Mouse (Mus musculus) layer of hippocampus, postnatal 25 days (tissue): Measurements from ENCODE around the gene Ip6k1. TPM values are rescaled to one million over a fixed set of nuclear protein-coding genes. Genes with fewer than 3 reads are reported as not detected.

Experiments used
- DNase-seq, 2 experiments: peaks; one replicate each; pipeline ENCODE4 v3.0.0; 2022; ENCODE audit warnings: mixed read lengths in 2 of 2, low spot score in 1 of 2; ENCODE audit errors: extremely low spot score in 1 of 2
- total RNA-seq, 2 experiments: library from RNA; stranded (reverse); gene quantifications; 2 replicates each; pipeline ENCODE4 v1.2.3; 2021

Ip6k1 gene
- total RNA-seq, 2 experiments from 2014 or later, result 220 to 228 TPM

- DNase-seq, result no peak
Measured at GRCm38 (mm10) chr9:108020741-108021140, 18.4 kb downstream of the Ip6k1 start.

GRCm38 (mm10) chr9:108023216-108023615 is 20.9 kb downstream of the Ip6k1 start:
- no peak for DNase-seq

DNA sequence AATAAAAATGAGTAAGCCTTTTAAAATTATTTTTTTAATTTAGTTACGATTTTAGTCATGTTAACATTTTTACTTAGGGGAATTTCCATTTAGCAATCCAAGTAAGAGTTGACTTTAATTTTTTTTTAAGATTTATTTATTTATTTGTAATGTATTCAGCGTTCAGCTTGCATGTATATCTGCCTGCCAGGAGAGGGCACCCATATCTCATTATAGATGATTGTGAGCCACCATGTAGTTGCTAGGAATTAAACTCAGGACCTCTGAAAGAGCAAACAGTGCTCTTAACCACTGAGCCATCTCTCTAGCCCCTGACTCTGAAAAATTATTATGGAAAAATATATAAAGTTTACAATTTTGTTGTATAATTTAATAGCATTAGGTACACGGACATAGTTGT is 24.3 kb downstream of the Ip6k1 start:
- DNase-seq, result no peak

- DNase-seq, result no peak
Measured at GRCm38 (mm10) chr9:108027867-108028266, 25.6 kb downstream of the Ip6k1 start.

DNA sequence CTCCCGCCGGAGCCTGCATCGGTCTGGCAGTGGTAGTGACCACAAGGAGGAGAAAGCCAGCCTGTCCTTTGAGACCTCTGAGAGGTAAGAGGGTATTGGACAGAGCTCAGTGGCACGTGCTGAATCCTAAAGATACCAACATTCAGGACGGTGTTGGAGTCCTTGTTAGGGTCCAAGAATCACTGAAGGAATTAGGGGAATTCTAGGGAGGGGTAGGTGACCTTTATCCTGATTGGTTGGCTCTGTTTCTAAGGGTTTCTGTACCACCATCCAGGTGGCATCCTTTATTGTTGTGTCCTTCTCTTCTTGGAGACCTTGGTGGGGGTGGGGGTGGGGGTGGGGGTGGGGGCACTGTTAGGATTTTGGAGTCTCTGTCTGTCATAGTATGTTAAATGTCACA is 29.8 kb downstream of the Ip6k1 start:
- DNase-seq, result no peak

- no peak for DNase-seq
Measured at GRCm38 (mm10) chr9:108035331-108036156, 33.2 kb downstream of the Ip6k1 start.

- no peak for DNase-seq
Measured at GRCm38 (mm10) chr9:108044751-108045492, 42.6 kb downstream of the Ip6k1 start.

DNA sequence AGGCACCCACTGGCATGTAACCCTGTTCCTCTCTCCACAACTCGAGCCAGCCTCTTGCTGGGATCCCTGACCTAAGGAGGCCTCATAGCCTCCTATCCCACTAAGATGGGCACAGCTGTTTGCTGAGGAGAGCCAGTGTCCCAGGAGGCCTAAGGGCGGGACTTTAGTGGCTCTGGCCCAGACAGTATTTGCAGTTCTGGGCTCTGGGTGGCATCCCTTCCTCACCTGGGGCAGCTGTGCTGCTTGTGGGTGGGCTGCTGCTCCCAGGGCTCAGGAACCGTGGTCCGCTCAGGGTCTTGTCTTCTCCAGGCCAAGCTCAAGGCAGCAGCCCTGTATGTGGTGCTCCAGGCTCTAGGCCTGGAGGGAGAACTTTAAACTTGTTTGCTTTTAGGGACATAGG is 44.3 kb downstream of the Ip6k1 start:
- DNase-seq, result no peak

DNA sequence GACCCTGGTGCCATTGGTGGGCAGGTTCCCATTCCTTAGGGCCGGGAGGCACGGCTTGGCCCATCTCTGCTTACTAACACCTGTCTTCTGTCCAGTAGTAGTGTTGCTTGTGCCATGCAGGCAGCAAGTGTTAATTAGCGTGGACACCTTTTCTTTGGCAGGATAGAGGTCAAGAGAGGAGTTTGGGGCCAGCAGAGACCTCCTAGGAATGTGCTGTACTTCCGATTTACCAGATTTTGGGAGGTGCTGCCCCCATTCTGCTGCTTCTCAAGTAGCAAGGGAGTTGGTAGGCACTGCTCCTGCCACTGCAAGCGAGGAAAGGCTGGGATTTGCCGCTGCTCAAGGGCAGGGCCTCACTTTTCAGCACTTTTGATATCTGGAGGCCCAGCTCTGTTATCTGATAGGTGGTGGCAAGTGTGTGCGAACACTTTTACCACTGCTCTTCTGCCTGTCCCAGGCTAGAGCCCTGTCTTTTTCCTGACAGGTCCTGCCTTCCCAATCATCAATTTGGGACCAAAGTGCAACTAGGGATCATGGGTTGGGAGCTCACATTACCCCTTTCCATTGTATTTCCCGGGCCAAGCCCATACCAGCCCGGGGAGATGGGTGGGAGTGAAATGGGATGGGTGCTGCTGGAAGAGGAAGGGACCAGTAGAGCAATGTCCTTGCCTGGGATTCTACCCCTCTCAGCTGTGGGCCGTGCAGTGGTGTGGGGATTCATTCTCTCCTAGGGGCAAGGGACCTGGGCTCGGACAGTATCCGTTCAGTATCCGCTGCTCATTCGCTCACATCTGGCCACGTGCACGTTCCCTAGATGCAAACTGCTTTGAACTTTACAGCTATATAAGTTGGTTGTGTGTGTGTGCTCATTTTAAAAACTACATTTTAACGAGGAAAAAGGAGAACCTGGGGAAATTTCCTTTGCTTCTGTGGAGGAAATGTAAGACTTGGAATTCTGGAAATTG is 45.6 kb downstream of the Ip6k1 start:
- DNase-seq, result no peak

DNA sequence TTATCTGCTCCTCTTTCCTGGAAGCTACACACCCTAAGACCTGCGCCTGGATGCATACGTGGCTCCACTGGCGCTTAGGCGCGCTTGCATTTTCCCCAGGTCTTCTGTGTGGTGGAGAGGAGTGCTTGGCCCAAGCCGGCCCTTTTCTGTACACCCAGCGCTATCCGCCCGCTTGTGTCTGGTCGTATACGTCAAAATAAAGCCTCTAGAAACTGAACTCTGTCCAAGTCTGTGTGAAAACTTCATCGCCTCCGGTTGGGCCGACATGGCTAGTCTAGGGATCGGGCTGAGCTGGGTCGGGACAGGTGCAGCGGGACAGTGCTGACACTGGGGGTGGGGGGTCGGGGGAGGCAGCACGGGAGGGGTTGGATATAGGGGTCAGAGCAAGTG is 46.3 kb downstream of the Ip6k1 start:
- DNase-seq, result no peak

GRCm38 (mm10) chr9:108049016-108049455 is 46.7 kb downstream of the Ip6k1 start, which contains the start of gene Gmppb:
Gmppb (plus strand) TSS chr9:108049242.
- DNase-seq, result peak; percentile 90 to 92

- no peak for DNase-seq
Measured at GRCm38 (mm10) chr9:108049561-108050251, 47.4 kb downstream of the Ip6k1 start.

DNA sequence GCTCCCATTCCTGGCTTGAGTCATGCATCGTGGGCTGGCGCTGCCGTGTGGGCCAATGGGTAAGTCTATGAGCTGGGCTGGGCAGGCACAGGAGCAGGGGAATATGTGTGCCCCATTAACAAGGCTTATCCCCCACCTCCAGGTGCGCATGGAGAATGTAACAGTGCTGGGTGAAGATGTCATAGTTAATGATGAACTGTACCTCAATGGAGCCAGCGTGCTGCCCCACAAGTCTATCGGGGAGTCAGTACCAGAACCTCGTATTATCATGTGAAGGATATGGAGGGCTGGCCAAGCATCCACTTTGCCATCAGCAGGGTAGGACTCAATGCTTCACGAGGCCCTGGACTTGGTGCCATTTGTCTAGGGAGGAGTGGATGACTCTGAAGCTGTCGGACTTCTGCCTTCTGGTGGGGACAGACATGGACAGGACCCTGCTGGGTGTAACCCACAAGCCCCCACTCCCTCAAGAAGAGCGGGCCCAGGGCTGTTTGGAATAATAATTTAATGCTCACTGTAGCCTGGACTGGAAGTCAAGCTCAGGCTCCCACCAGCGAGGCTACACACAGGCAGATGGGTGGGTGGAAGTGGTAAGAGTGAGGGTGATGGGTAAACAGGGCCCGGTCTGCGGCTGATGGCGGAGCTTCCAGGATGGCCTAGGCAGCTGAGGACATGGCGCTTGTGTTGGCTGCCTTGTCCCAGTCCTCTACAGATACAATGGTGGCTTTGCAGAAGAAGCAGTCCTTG is 49.1 kb downstream of the Ip6k1 start:
- no peak for DNase-seq

DNA sequence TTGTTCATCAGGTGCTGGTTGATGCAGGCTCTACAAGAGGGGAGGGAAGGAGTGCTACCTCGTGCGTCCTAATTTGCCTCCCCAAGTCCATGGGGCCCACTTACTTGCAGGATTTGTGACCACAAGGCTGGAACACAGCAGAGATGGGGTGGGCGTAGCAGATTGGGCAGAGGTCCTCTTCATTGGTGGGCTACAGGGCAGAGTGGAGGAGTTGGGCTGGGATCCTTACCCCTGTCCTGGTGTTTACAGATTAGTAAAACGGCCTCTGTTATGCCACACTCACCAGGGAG is 49.6 kb downstream of the Ip6k1 start:
- DNase-seq, result no peak

DNA sequence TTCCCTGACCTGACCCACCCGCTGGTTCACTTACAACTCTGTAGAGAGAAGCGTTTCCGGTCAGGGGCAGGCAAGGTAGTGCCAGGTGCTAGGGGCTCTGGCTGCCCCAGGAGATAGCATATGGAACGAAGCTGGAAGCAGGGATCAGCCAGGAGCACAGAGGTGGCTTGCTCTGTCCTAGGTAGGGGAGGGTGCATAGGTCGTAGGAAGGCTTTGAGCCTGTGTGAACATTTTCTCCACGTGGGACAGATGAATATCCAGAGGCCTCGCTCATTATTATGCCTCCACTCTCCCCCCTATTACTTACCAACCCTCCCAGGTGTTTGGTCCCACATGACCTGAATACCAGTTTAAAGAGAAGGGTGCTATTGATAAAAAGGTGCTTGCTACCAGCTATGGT is 50.1 kb downstream of the Ip6k1 start:
- no peak for DNase-seq

- DNase-seq, result peak; percentile 93 to 98
Measured at GRCm38 (mm10) chr9:108052885-108053664, 50.8 kb downstream of the Ip6k1 start, which contains the start of gene Amigo3. Amigo3 (plus strand) TSS chr9:108053159.

- no peak for DNase-seq
Measured at GRCm38 (mm10) chr9:108053665-108054225, 51.4 kb downstream of the Ip6k1 start.

DNA sequence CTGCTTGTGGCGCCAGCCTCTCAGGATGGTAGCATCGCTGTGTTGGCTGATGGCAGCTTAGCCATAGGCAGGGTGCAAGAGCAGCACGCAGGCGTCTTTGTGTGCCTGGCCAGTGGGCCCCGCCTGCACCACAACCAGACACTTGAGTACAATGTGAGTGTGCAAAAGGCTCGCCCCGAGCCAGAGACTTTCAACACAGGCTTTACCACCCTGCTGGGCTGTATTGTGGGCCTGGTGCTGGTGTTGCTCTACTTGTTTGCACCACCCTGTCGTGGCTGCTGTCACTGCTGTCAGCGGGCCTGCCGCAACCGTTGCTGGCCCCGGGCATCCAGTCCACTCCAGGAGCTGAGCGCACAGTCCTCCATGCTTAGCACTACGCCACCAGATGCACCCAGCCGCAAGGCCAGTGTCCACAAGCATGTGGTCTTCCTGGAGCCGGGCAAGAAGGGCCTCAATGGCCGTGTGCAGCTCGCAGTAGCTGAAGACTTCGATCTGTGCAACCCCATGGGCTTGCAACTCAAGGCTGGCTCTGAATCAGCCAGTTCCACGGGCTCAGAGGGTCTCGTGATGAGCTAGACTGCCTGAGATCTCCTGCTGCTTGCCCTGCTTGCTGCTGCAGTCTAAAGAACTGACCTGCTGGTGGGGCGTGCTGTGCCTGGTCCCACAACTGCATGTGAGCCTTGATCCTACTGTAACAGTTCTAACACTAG is 52.2 kb downstream of the Ip6k1 start:
- DNase-seq, result no peak
